Mouse (Mus musculus) 3134 (cell line): ENCODE results near the gene Golga3.

Experiments
- DNase-seq: peaks from one replicate; pipeline ENCODE4 v3.0.0-alpha.2; 2011; ENCODE audit warnings: low spot score; ENCODE audit not compliant: insufficient read length; ENCODE audit errors: extremely low read depth

Golga3 gene

DNA sequence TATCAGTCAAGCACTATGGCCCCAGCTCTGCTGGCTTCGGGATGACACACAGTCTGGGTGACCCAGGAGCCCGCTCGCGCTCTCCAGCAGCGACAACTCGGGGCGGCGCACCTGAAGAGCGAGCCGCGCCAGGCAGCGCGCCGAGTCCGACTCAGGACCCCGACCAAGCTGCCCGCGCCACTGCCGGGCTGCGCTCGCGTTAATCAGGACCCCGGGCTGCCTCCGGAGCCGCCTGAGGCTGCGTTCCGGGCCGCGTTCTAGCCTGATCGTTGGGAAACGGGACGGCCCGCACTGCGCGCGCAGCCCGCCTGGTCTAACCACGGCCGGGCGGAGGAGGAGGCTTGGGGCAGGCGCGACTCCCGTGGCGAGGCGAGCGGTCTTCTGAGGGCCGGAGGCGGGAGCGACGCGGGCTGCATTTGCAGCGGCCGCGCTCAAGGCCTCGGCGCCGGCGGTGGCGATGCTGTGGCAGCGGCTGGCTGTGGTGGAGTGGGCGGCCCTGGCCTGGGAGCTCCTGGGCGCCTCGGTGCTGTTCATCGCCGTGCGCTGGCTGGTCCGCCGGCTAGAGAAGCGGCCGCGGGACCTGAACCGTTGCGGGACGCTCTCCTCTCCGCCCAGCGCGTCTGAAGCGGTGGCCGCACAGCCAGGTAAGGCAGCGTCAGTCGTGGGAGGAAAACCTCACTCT is 54.4 kb downstream of the Golga3 start, which contains the start of gene Ankle2:
Gene Ankle2, plus strand, starts transcription at position 225 of the 682 bp plus-strand sequence.
- DNase-seq = peak; percentile 92

DNA sequence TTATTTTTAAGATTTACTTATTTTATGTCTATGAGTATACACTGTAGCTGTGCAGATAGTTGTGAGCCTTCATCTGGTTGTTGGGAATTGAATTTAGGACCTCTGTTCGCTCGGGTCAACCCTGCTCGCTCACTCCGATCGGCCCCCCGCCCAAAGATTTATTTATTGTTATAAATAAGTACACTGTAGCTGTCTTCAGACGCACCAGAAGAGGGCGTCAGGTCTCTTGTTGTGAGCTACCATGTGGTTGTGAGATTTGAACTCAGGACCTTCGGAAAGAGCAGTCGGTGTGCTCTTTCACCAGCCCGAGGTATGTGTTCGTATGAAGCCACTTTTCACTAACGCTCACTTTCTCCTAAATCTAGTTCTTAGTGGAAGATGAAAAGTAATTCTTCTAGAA is 55.1 kb downstream of the Golga3 start:
- peak; percentile 32 for DNase-seq

DNA sequence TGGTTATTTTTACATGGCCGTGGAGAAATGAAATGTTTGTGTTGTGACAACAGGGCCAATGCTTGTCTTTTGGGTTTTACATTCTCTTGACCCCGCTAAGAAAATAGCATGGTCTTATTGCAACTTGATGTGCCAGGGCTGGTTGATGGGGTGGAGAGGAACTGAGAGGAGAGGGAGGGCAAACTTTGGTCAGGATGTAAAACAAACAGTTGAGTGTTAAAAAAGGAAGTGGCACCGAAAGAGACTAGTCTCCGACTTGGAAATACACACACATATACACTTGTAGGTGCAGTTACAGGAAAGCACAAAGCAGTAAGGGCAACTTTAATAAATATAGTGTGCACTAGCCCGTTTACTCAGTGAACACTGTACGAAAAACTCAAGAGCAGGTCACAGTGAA is 55.8 kb downstream of the Golga3 start:
- DNase-seq = no peak

DNA sequence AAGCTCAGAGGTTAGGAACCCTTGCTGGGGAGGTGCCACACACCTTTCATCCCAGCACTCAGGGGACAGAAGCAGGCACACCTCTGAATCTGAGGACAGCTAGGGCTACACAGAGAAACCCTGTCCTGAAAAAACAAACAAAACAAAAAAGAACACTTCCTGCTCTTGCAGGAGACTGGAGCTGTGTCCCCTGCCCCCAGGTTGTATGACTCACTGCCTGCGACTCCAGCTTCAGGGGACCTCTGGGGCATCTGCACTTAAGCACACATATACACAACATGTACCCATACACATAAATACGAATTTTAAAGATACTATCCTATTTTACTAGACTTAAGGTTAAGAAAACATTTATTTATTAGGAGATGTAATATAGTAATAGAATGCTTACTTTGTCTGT is 67.6 kb downstream of the Golga3 start:
- DNase-seq = no peak

DNA sequence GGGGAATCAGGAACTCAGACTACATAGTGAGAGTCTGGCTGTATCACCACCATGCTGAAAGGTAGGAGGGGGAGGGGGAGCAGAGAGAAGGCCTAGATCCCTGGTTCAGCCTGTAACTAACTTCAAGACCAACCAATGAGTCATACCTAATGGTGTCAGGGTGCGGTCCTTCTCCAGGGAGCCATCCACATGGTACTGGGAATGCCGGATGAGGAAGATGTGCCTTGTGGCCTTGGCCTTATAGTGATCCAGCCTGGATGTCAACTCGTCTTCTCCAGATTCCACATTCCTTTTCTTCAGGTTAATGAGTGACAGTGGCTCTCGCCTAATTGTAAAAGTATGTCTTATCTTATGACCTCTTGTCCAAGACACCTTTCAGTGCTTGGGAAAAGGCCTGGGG is 90.4 kb downstream of the Golga3 start:
- no peak for DNase-seq

DNA sequence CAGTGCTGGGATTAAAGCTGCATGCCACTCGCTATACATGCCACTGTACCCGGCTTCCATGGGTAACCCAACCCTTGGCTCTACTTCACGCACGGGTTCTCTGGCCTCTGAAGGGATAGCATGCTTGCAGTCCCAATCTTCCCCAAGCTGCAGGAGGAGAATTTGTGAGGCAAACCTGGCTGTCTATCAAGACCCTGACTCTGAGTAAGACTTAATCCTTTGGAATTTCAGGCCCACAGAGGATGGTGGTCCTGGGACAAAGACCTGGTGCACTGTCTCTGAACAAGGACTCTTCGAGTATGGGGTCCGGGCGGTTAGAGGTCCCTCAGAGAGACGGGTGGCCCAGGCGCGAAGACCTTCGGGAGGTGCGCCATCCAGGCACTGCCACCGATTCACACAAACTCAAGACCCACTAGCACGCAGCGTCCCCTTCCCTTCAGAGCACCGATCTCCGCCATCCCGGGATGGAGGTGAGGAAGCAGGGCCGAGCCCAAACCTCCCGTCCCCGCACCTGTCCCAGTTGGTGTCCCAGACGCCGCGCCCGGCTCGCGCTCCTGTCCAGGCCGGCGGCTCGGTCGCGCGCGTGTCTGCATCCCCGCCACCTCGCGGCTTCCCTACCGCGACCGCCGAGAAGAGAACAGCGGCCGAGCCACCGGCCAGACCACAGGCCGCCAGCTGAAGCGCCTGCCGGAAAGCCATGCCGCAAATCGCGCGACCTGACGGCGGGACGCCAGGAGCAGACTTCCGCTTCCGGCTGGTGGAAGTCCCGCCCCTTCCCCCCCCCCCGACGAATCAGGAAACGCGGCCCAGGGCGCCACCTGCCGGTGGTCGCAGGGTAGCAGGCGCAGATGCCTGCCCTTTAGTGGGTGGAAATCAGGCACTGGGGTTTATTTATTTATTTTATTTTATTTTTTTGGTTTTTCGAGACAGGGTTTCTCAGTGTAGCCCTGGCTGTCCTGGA is 92.9 kb downstream of the Golga3 start, which contains the start of gene Pgam5:
Gene Pgam5, minus strand, starts transcription at position 773 of the 961 bp plus-strand sequence.
- peak; percentile 96 for DNase-seq

DNA sequence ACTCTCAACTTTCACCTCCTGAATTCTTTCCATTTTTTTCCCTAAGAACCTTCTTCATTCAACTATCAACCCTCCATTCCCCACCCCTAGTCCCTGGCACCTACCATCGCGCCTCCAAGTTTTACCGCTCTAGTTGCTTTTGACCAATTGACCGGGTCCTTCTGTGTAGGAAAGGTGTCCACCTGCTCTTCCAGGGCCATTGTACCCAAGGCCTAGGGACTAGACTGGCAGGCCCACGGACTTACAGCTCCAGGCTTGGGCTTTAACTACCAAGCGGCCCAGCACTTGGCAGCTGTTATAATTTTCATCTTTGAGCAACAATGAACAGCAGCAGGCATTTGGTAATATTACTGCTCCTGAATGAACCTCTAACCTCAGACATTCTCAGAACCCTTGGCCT is 93.7 kb downstream of the Golga3 start:
- DNase-seq = no peak

DNA sequence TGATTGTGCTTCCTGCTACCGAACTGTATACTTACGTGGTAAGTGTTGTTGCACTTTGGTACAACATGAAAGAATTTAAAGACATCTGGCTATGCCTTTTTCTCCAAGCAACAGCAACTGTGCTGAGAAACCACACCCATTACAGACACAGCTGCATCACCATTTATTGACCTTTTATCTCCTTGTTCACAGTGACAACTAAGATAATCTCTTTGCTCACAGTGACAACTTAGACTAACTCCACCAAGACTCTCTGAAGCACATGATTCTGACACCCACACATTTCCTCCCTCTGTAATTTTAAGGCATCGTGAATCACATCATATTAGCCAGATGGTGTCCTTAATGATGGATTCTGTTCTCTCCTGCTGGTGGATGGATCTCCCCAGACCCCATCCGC is 97.6 kb downstream of the Golga3 start:
- no peak for DNase-seq

DNA sequence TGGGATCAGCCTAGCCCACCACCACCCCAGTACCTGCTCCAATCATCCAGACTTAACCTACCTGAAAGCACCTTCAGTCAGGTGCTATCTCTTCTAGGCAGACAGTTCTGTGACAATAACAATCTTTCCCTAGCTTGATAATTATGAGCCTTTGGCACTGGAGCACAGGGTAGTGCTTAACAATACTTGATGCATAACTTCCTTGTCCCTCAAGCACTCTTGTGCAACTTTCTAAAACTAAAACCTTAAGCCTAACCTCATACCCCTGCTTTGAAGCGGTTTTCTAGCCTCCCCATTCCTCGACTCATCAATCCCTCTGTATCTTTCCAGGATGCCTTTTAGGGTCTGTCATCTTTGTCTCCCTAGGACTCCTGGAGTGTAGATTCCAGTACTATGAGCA is 98.3 kb downstream of the Golga3 start:
- no peak for DNase-seq
